Mouse (Mus musculus) c-Kit-positive CD71-positive TER-119-negative erythroid progenitor cells, embryonic 14.5 days (primary cell): ENCODE data around the gene Pex19.

Experiments
- DNase-seq: peaks from one replicate; pipeline ENCODE4 v3.0.0-alpha.2; 2013; ENCODE audit warnings: low read depth

Gene Pex19

DNA sequence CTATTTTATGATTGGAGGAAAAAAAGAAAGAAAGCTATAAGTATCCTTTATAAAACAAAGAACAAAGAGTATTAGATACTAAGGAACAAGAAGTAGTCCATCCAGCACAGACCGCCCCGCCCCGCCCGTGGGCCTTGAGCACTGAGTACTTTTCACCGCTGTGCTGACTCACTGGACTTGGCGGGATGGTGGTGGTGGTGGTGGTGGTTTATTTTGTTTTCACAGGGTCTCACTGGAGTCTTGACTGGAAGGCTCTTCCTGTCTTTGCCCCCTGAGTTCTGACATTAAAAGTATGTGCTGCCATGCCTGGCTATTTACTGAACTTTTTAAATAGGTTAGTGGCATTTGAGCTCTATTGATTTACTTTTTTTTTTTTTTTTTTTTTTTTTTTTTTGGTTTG lies 56.5 kb downstream of the Pex19 start:
- no peak for DNase-seq

DNA sequence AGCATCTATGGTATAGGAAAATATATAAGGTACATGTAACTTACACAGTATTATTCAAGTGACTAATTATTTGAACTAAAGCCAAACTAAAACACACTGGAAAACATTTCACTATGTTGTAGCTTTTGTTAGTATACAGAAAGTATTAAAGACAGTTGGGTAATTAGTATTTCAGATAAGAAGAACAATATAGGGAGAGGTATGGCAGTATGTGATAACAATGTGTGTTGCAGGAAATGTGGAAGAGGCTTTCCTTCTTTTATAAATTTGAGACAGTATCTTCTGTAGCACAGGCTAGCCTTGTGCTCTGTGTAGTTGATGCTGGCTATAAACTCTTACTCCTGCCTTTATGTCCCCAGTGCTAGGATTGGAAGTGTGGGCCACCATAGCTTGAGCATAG lies 57.4 kb downstream of the Pex19 start:
- DNase-seq: no peak
